8 mouse cellular contexts compared by ENCODE assay signal in the genomic region with DNA sequence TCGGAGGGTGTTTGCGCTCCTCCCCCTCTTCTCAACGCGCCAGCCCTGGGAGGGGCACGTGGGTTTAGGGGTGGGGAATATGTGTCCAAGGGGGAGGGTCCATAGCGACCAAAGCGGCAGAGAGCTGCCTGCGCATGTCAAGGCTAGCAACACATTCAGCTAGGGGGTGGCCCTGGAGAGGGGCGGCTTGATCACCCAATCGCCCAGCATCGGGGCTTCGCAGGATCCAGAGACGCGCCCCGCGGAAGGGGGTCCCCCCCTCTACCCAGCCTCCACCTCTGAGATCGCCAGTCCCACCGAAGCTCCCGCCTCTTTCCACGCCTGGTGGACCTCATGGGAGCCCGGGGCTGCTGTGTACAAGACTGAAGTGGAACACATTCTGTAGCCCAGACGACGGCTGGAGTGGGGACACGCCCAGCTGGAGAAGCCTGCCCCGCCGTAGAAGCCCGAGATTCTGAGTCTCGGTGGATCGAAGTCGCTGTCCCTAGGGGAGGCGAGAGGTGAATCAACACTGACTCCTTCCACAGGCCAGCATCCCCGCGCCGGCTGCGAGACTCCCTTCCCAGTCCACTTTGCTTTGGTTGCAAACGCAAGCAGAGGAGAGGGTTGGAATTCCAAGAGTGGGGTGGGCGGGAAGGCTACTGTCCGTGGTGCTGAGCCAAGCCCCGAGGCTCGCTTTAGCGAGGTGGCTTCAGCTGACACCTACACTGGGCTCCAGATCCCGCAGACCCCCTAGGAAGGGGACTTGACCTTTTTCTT. TPM values are rescaled to one million over a fixed set of nuclear protein-coding genes. Genes with fewer than 3 reads are reported as not detected.
A peak's percentile ranks its signal among the peaks of the same experiment; 100 is the strongest.
DNase-seq lines count a peak whose midpoint lies in the region; ATAC-seq and TF ChIP-seq lines count a peak whose summit lies in the region.

A gene (plus strand): TSS at position 115 of the 759 bp plus-strand sequence.

- H3K4me1 ChIP-seq in bone marrow macrophage, adult 2 months (ENCODE audit: control insufficient read depth, insufficient read depth, low read length), result peaks cover 21% of the 10 kb centered on the region

- ATAC-seq in hematopoietic stem cell, adult 5-6 weeks (replicated peaks in 1 of 2; ENCODE audit: insufficient read depth in 1 of 2, low FRiP score in 2 of 2, low TSS enrichment in 1 of 2, low read depth in 1 of 2, poor library complexity in 2 of 2, severe bottlenecking in 2 of 2), result peak; percentile 44 to 66

- TF ChIP-seq POLR2A in bone marrow macrophage, adult 2 months (IDR thresholded peaks at IDR 0.05; ENCODE audit: borderline replicate concordance, low read depth, low read length), result no peak

- H3K27ac ChIP-seq in bone marrow macrophage, adult 2 months (ENCODE audit: insufficient read depth, low read depth, low read length), result no peak within 1 kb of the TSS
- no peak within 1 kb of the TSS for H3K27ac ChIP-seq in macrophage

- H3K79me2 ChIP-seq in macrophage (ENCODE audit: inconsistent target), result no peaks in the 10 kb centered on the region

- peak within 1 kb of the TSS; percentile 56 for H3K4me3 ChIP-seq in bone marrow macrophage, adult 2 months (ENCODE audit: insufficient read depth, low read length)
- peak within 1 kb of the TSS; percentile 28 for H3K4me3 ChIP-seq in macrophage (ENCODE audit: inconsistent target)

- WGBS in macrophage (ENCODE audit: missing documents), result 4% methylated on average over 39 of the region's 42 CpGs

- H3K36me3 ChIP-seq in macrophage (ENCODE audit: inconsistent target), result no peaks in the 10 kb centered on the region

- no peak for TF ChIP-seq CTCF in bone marrow macrophage, adult 2 months (IDR thresholded peaks at IDR 0.05; ENCODE audit: low read depth, low read length)

- peak; percentile 93 for DNase-seq in MN1 (ENCODE audit: low spot score)
- peak; percentile 87 to 88 for DNase-seq in frontal cortex, postnatal 10 days (ENCODE audit: low spot score in 2 of 2)
- peak; percentile 90 to 91 for DNase-seq in left cerebral cortex, postnatal 10 days (ENCODE audit: extremely low spot score in 1 of 2, low spot score in 2 of 2)
- DNase-seq in right cerebral cortex, postnatal 25 days, result peak; percentile 80
- DNase-seq in adipocyte (ENCODE audit: low spot score), result no peak

- intact Hi-C loops in left cerebral cortex, postnatal 10 days (cut with DNase I), result no loop called here

RNA-seq across cellular contexts. Expression of the gene that starts here (rescaled TPM):
- 0.52 and 1.1 TPM in 2 replicates for polyA plus RNA-seq in bone marrow macrophage, adult 2 months (2012; ENCODE audit: insufficient read depth, insufficient read length, missing spikeins)
- total RNA-seq in hematopoietic stem cell, adult 5-6 weeks (2017), result 1.5 and 2.9 TPM in 2 replicates
- total RNA-seq in left cerebral cortex, postnatal 10 days (2021), result 100 to 1,000 TPM; 152 to 153 TPM
- total RNA-seq in macrophage (2018; cell fraction: chromatin; rRNA removed), result 10 to 100 TPM in 1 of 26 experiments, 1 to 10 TPM in 21, under 1 TPM in 4; 0.55 to 10.7 (median 2.5) TPM
- total RNA-seq in macrophage (2018; cell fraction: cytosol; rRNA removed), result 1 to 10 TPM; 1.3 to 8.7 (median 3.2) TPM
- total RNA-seq in macrophage (2018; cell fraction: nucleus; rRNA removed), result 10 to 100 TPM in 2 of 26 experiments, 1 to 10 TPM in 23, under 1 TPM in 1; 0.92 to 16.0 (median 3.5) TPM
- 2.1 to 5.9 TPM (median 5.8 TPM) in 3 replicates for polyA plus RNA-seq in macrophage (2018)

Comparison
In these comparisons a context has a peak if more than half of its experiments do, and no peak if none do; other contexts are left out.
1. RNA of the gene that starts here (total RNA-seq): 152 to 153 TPM in left cerebral cortex, postnatal 10 days; 1.5 to 2.9 TPM in hematopoietic stem cell, adult 5-6 weeks; every median in the first group is over 10 times any median in the second.